Mouse (Mus musculus) macrophage (primary cell): Measurements from ENCODE around the gene Fubp1. TPM values are rescaled to one million over a fixed set of nuclear protein-coding genes. Genes with fewer than 3 reads are reported as not detected.

ENCODE experiments used
- polyA plus RNA-seq: library from polyadenylated mRNA; stranded (reverse); fragments of 250-400 nt; gene quantifications from 3 replicates; pipeline ENCODE4 v1.2.4, GENCODE M21; 2018; ENCODE audit warnings: inconsistent platforms

Gene Fubp1
- polyA plus RNA-seq, 1 experiment from 2014 or later = 88.5 TPM

Other genes with a start within 250 kb of the Fubp1 start
- gene Gipc2, start 44.2 kb upstream of the Fubp1 start, polyA plus RNA-seq = 0.21 to 0.29 TPM in 2 of 3 replicates, not detected in the other
- gene Dnajb4, start 120 bp upstream of the Fubp1 start, polyA plus RNA-seq = 20.2 to 25.5 TPM (median 23.8 TPM) in 3 replicates
- gene Nexn, start 55.9 kb downstream of the Fubp1 start, polyA plus RNA-seq = 0.17 to 1.7 TPM (median 1.0 TPM) in 3 replicates
- 3.8 to 4.6 TPM (median 4.2 TPM) in 3 replicates for gene Miga1, start 130.0 kb downstream of the Fubp1 start, polyA plus RNA-seq
- 23.2 to 27.4 TPM (median 24.0 TPM) in 3 replicates for gene Usp33, start 136.1 kb downstream of the Fubp1 start, polyA plus RNA-seq
- gene Zzz3, start 185.1 kb downstream of the Fubp1 start, polyA plus RNA-seq = 20.9 to 27.9 TPM (median 25.2 TPM) in 3 replicates